Mouse (Mus musculus) c-Kit-positive CD71-positive TER-119-positive erythroid progenitor cells, embryonic 14.5 days (primary cell): ENCODE data around the gene Gsx1.

Experiments used
- DNase-seq: peaks from one replicate; pipeline ENCODE4 v3.0.0-alpha.2; 2013; ENCODE audit warnings: low spot score

Gsx1 gene

GRCm38 (mm10) chr5:147188571-147188975, at the start of gene Gsx1:
TSS of gene Gsx1 (plus strand) at chr5:147188696.
- peak; percentile 4 for DNase-seq

GRCm38 (mm10) chr5:147147340-147147739, 41.2 kb upstream of the Gsx1 start:
- peak; percentile 3 for DNase-seq

- no peak for DNase-seq
These were observed 33.6 kb upstream of the Gsx1 start for GRCm38 (mm10) chr5:147154806-147155371.

GRCm38 (mm10) chr5:147155449-147156133, 32.9 kb upstream of the Gsx1 start:
- DNase-seq: no peak

GRCm38 (mm10) chr5:147156376-147156775, 32.1 kb upstream of the Gsx1 start:
- DNase-seq: no peak

DNA sequence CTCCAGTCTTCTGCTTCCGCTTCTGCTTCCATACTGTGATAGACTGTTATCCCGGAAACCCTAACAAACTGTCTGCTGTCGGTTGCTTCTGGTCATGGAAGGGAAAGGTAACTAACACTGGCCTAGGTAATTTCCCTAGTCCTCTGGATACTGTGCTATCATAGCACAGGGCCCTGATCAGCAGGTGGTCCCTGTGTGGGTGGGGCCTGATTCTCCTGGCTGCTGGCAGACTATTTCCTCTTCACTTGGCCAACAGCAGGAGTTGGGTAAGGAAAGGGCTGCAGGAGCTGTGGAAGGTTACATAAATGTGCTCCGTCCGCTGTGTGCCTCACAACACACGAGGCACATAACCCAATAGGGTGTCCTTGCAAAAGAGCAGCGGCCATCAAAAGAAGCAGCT, 31.1 kb upstream of the Gsx1 start:
- DNase-seq: no peak

DNA sequence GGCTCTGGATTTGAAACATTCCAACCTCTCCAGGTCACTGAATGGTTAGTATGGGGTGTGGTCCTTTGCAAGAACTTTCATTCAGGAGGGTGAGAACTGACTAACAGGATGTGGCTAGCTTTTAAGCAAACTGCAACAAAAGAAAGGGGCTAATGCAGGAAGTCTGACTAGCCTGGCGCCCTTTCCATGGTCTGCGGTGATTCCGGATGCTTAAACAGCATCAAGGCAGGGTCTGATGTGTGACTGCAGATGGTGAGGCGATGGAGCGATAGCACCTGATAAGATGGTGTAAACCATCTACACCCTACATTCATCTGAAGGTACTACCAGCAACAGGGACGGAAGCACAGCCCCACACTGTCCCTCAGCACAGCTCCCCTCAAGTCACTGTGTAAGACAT, 29.2 kb upstream of the Gsx1 start:
- DNase-seq: no peak

DNA sequence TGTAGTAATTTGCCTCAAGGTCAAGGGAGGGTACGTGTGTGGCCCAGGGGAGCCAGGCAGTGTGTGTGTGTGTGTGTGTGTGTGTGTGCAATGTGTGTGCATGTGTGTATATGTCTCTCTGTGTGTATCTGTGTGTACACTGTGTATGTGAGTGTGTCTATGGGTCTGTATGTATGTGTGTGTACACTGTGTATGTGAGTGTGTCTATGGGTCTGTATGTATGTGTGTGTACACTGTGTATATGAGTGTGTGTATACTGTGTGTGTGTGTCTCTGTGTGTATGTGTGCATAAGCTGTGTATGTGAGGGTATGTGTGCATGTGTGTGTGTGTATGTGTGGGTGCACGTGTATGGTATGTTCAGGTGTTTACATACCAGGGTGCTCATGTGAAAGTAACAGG, 28.7 kb upstream of the Gsx1 start:
- no peak for DNase-seq

DNA sequence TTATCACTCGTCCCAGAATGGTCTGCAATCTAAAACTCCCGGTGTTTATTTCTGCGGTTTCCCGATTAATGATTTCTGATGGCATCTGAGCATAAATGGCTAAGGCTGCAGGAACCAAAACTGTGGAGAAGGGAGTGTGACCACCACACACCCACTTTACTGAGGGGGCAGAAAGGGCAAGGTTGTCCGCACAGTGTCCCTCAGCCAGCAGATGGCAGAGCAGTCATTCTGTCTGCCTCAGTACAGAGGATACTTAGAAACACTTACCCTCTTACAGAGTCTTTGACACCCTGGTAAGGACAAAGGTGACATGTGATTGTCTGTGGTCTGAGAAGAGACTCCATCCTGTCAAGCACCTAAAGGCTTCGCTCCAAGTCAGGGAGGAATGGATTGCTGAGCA, 23.4 kb upstream of the Gsx1 start:
- no peak for DNase-seq

- DNase-seq: no peak
These were observed 18.4 kb upstream of the Gsx1 start for GRCm38 (mm10) chr5:147170088-147170487.

- DNase-seq: no peak
These were observed 14.4 kb upstream of the Gsx1 start for GRCm38 (mm10) chr5:147174046-147174445.

- no peak for DNase-seq
These were observed 3.2 kb upstream of the Gsx1 start for GRCm38 (mm10) chr5:147185174-147185915.

GRCm38 (mm10) chr5:147186001-147186431, 2.5 kb upstream of the Gsx1 start:
- DNase-seq: no peak

- DNase-seq: no peak
These were observed 1.5 kb upstream of the Gsx1 start for GRCm38 (mm10) chr5:147186781-147187551.

DNA sequence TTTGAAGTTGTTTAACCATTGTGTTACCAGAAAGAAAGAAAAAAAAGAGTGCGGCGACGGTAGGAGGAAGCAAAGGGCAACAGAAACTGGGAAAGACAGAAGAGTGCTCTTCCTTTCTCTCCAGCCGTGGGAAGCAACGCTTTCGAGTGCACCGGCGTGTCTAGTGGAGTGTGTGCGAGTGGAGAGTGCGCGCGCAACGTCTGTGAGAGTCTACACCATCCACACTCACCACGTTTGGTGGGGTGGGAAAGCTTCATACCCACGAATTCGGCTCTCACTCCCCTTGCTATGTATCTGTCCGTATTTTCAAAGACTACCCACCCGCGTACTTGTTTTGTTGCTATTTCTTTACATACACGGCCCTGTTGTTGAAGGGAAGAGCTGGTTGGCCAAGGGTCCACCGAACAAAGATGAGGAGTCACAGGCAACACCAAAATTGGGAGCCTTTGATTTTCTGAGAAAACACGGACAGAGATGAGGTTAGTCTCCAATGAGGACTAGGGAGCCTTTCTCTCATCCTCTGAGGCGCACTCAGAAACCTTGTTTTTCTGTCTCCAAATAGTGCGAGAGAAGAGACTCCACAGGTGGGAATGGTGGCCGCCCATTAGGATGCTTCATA, 835 bp upstream of the Gsx1 start:
- no peak for DNase-seq

DNA sequence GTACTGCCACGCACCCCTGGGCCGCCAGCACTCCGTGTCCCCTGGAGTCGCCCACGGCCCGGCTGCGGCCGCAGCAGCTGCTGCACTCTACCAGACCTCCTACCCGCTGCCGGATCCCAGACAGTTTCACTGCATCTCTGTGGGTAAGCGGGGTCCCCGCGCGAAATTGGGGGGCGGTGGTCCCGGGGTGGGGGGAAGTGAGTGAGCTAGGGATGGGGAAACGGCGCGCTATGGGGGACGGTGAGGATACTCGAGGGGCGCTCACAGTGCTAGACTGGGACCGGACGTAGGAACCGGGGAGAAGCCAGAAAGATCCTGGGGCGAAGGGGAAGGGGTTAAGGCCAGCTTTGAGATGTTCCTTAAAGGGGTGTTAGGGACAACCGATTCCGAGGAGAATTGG, 660 bp downstream of the Gsx1 start:
- DNase-seq: no peak

GRCm38 (mm10) chr5:147189836-147190602, 1.5 kb downstream of the Gsx1 start:
- no peak for DNase-seq

DNA sequence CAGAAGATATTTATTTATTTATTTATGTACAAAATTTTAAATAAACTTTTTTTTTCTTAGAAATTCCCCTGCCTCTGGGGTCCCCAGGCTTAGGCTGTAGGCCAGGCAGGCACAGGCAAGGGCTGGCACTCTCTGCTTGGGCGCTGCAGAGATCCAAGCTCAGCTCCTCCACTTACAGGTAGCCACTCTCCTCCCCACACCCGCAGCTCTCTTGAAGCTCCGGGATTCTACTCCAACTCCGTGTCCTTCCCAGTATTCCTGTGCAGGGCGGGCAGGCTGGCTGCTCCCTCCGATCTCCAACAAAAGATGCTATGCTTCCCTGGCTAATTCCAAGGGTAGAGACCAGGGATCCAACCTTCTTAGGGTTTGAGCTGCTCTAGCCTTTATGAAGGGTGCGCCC, 2.4 kb downstream of the Gsx1 start:
- no peak for DNase-seq

DNA sequence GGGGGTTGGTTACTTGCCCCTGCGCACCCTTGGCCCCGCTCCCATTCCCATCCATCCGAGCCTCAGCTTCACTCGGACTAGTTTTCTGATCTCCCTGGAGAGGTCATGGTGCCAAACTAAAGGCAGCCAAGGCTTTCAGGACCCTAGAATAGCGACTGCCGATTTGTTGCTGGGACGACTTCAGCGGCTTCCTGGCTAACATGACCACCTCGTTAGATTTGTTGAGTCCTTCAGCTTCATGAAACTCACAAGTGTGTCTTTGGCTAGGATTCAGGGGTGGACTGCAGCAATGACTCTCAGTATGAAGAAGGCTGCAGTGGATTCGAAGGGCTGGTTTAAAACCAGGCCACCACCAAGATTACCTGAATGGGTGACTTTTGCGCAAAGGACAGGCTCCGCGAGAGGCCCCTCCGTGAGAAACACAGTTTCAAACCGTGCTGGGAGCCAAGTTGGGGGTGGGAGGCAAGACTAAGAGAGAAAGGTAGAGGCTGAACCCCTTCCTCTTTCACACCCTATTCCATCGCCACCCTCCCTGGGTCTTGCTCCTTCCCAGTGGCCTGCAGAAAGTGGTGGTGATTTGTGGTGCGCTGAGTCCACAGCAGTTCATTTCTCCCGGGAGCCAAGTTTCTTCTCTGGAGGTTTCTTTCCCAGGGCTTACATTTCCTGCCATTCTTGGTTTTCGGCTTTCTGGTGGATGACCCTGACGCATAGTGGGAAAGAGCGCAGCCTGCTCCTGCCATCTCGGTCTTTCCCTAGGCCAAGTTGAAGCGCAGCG, 3.5 kb downstream of the Gsx1 start:
- no peak for DNase-seq

DNA sequence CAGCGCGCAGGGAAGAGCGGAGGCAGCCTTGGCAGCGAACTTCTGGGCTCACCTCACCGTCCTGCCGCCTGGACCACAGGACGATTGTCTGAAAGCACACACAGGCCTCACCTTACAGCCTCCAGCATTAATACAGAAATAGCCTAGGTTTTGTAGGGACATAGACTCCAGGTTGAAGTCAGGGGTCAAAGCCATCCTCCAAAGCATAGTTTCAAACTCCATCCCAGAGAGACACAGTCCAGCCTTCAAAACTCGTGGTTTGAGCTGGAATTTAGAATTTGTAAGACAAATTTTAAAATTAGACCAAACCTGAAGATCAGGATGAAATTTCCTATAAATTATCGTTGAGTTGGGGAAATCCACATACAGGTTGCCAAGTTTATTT, 4.1 kb downstream of the Gsx1 start:
- no peak for DNase-seq

- DNase-seq: no peak
These were observed 16.4 kb downstream of the Gsx1 start for GRCm38 (mm10) chr5:147204905-147205304.
